Mouse (Mus musculus) left cerebral cortex, postnatal 36 days (tissue): ENCODE results near the gene H2-DMa. TPM values are rescaled to one million over a fixed set of nuclear protein-coding genes. Genes with fewer than 3 reads are reported as not detected.

Source experiments
- DNase-seq, 2 experiments: peaks; one replicate each; pipeline ENCODE4 v3.0.0; 2021 to 2022; ENCODE audit warnings: low spot score in 2 of 2, mixed read lengths in 1 of 2
- intact Hi-C: fragments of 180-260 bp; cut with DNase I; formaldehyde crosslinking; loops from one replicate; pipeline ENCODE4 v1.15.1; 2025
- total RNA-seq, 2 experiments: library from RNA; stranded (reverse); gene quantifications; 2 replicates each; pipeline ENCODE4 v1.2.3; 2021

H2-DMa gene
- total RNA-seq: 10 to 100 TPM; 26.1 to 28.5 TPM

DNA sequence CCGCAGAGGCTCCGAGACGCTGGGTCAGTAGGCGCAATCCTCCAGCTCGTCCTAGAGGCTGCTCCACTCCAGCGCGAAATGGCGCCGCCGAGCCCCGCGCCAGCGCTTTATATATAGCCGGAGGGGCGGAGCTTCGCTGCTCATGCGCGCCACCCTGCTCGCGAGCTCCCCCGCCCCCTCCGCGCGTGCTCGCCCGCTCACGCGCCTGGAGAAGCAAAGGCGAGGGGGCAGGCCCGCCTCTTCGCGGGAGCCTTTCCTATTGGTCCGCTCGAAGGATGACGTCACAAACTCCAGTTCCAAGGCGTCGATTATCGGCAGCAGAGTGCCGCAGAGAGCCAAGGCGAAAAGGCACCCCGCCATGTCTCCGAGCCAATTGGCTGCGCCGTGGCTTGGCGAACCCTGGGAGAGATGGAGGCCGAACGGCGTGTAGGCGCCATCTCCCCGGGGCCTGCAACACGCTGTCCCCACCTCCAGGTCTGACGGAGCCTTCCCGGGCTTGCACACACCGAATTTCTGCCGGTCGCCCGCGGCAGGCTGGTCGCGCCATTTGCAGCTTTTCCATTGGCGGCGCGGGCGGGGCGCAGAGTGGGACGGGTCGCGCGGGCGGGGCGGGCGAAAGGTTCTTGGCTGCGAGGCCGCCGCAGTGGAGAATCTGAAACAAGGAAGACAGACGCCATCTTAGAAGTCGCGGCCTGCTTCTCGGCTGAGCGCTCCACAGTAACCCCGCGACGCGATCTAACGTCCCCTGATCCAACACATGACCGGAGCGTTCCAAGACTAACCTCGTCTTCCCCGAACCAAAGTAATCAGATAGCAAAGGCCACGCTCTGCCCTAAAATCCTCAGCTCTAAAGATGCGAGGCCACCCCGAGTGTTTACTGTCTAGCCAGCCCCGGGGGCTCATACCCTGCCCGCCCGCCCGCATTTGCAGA, at the start of gene H2-DMa:
TSS of gene H2-DMa (plus strand) at position 293 of the 931 bp plus-strand sequence.
- DNase-seq: peak; percentile 99 to 100
- intact Hi-C loops: loop anchor here (1.0 to 2.0 kb wide), 3 partner anchors 15 to 473 kb away; partner anchors contain the start of genes Rxrb and Slc39a7

DNA sequence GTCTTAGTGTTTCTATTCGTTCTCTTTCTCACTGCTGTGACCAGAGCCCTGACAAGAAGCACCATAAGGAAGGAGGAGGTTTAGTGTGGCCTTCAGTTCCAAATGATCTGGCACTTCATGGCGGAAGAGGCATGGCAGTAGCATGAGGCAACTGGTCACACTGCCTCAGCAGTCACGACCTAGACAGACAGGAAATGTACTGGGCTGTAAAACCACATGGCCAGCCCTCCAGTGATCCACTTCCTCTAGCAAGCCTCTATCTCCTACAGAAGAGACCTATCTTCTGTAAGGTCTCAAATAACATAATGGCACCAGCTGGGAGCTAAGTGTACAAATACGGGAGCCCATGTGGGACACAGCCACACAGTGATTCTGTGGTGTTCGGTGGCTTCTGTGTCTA, 47.2 kb upstream of the H2-DMa start:
- DNase-seq: no peak
- intact Hi-C loops: no loop called here

DNA sequence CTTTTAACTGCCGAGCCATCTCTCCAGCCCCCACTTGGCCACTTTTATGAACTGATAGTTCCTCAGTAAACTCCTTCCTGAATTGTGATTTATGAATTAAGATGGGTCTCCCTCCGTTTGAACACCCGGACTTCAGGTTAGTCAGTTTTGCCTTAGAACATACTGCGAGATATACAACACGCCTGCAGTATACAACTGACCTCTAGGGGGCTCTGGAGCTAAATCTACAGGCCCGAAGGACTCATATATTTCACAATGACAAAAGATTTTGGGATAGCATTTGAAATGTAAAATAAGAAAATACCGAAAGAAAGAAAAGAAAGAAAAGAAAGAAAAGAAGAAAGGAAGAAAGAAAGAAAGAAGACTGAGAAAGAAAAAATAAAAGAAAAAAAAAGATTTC, 44.1 kb upstream of the H2-DMa start:
- intact Hi-C loops: loop anchor here (5.0 kb wide), 1 partner anchor 92 kb away; no protein-coding TSS in a partner anchor
- peak; percentile 32 to 53 for DNase-seq

DNA sequence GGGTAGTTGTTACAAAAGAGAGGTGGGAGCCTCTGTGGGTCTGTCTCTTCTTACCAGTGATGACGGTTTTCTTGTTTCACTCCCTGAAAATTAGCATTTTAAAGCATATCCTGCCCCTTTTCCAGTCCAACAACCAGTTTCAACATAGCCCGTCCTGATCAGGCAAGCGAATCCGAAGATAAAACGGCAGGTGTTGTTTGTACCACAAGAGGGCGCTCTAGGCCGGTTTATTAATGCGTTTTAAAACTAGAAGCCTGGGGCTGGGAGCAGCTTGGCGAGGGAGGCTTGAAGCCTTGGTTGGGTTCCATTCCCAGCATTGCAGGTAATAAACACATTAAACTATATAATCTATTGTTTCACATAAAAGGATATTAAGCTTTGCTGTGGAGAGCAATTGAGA, 41.8 kb upstream of the H2-DMa start:
- intact Hi-C loops: loop anchor here (5.0 kb wide), 1 partner anchor 90 kb away; no protein-coding TSS in a partner anchor
- peak; percentile 16 to 43 for DNase-seq

DNA sequence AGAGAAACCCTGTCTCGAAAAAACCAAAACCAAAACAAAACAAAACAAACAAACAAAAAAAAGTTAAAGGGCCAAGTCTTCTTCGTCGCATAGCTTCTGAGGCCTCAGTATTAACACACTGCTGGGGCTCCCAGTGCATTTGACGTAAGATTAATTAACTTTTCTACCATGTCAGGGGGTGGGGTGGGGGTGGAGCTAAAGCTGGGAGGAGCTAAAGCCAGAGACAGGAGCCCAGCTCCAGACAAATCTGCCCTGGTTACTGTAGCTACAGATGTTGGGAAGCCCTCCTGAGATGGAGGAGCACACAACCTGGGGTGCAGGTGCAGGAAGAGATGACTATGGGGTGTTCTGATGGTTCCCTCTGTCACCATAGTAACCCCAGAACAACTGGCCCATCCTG, 41.2 kb upstream of the H2-DMa start:
- intact Hi-C loops: loop anchor here (5.0 kb wide), 1 partner anchor 89 kb away; no protein-coding TSS in a partner anchor
- no peak for DNase-seq

DNA sequence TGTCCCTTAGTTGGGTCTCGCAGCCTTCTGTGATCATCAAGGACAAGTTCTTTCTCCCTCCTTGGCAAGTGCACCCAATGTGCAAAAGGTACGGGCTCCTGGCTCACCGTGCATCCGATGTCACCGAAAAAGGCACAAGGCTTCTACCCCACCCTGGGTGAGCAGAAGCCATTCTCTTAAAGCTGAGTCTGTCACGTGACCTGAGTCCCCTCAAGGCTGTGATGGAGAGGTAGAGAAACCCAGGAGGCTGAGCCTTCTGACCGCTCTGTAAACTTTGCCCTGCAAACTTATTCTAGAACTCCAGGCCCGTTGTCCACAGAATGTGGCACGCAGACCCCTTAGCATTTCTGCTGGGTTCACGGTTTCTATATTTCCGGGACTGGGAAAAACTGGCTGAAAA, 40.3 kb upstream of the H2-DMa start:
- intact Hi-C loops: loop anchor here (5.0 kb wide), 1 partner anchor 88 kb away; no protein-coding TSS in a partner anchor
- no peak for DNase-seq

DNA sequence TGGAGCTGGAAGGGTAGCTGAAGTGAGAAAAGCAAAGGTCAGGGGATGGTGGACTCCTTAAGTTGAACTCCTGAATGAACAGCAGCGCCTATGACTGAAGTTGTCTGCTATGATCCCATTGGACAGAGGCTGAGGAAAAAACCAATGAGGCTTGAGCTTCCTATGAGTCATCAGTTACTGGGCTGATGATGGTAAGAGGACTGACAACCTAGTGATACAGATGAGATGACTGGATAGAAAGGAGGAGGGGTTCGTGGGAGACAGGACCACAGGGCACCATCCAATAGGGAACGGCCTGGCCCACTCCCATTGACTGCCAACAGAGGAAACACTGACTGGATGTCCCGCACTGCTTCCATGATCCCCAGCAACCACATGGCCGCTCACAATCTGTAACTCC, 39.7 kb upstream of the H2-DMa start:
- peak in 1 of 2 experiments; percentile 13 for DNase-seq
- intact Hi-C loops: loop anchor here (5.0 kb wide), 1 partner anchor 88 kb away; no protein-coding TSS in a partner anchor

DNA sequence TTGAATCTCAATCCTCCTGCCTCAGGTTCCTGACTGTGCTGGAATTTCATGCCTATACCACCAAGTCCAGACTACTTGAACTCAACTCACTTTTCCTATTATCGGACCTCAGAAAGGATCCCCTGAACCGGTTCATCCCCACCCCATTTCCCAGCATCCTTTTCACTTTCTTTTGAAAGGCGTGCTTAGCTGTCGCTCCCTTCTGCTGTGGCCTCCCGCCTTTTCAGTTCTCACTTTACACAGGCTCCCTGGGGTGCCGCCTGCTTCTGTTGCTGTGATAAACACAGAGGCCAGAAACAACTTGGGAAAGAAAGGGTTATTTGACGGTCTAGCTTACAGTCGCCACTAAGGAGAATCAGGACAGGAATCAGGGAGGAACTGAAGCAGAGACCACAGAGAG, 36.2 kb upstream of the H2-DMa start:
- DNase-seq: no peak
- intact Hi-C loops: no loop called here

DNA sequence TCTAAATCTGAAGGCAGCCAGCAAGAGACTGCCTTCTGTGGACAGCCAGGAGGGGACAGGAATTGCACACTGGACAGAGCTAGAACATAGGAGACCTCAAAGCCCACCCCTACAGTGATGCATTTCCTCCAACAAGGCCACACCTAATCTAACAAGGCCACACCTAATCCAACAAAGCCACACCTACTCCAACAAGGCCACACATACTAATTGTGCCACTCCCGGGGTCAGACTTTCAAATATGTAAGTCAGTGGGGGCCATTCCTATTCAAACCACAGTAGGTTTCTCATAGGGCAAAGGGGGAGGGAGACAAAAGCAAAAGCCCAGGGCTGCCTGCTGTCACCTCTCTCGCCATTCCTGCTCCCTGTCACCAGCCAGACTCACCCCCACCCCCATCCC, 32.0 kb upstream of the H2-DMa start:
- intact Hi-C loops: no loop called here
- no peak for DNase-seq

DNA sequence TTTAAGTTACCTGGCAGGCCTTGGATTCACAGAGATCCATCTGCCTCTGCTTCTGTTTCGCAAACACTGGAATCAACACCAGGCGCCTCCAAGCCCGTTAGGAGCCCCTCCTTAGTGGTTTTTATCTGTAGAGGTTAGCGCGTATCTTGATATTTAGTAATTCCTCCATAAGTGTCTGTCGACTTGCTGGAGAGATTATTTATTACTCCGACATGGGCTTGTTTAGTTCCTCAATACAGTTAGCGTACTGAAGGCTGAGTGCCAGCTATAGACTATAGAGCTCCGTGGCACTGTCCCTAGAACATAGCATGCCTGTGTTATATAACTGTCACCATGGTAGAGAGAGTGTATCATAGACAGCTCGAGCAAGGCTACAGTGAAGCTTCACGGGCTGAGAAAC, 31.2 kb upstream of the H2-DMa start:
- DNase-seq: no peak
- intact Hi-C loops: no loop called here

DNA sequence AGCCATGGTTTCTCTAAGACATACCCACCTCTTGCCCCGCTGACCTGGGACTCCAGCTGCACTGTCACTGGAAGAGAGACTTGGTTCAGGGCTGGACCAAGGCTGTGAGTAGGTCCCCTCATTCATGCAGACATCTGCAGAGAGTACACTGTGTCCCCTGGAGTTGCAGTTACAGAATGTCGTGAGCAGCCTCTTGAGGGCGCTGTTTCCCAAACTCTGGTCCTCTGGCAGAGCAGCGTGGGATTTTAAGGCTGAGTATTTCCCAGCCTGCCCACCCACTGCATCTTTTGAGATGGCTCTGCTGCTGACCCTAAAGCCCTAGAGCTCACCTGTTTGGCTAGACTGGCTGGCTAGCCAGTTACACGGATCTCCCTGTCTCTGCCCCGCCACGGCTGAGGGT, 28.4 kb upstream of the H2-DMa start:
- DNase-seq: no peak
- intact Hi-C loops: no loop called here

DNA sequence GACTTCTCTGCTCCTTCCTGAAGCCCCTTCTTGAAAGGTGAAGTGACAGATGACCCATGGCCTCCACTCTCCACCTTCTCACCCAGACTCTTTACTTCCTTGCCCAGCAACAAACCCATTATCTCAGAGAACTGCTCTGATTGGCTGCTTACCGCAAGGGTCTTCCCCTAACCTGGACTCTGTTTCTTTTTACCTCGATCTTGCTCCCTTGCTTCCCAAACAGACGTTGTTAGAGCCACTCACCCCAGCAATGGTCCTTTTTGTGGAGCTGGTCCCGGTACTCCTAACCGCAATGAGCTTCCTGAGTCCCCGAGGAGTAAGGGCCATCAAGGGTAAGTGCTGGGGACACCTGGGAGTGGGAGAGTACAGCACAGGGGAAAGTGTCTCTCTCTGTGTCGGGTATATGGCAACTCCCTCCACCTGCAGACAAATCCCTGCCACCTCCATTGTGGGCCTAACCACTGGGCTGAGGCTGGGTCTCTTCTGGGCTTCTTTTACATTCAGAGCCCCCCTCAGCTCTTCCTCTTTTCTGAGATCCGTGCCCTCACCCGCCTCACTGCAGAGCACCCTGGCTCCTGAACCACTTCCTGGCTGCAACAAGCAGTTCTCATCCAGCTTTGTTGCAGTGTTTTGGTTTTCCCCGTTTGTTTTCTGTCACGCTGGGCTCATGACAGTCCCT, 27.0 kb upstream of the H2-DMa start, which contains the start of gene H2-Oa:
TSS of gene H2-Oa (plus strand) at position 144 of the 679 bp plus-strand sequence.
- no peak for DNase-seq
- intact Hi-C loops: no loop called here

DNA sequence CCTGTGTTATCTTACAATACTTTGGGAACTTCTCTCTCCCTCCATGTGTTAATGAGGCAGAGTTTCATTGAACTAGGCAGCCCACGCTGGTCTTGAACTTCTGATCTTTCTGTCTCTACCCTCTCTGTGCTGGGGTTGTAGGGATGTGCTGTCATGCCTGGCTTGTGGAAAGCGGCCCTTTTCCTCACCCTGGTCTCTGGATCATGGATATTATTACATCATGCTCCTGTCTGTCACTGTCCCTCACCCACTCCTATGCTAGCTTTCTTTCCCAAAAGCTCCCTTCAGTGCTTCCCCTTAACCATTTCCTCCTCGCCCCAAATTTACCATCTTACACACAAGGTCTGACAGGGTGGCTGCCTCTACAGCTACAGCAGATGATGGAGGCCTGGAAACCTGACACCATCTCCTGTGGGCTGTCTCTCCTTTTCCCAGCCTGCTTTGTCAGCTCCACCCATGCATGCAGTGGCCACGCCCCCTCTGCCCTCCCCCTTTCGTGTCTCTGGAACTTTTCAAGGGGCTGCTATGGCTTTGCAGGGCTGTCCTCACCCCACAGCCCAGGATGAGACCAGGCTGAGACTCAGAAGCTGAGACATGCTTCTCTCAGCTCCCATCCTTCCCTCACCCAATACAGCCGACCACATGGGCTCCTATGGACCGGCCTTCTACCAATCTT, 26.0 kb upstream of the H2-DMa start:
- no peak for DNase-seq
- intact Hi-C loops: no loop called here

DNA sequence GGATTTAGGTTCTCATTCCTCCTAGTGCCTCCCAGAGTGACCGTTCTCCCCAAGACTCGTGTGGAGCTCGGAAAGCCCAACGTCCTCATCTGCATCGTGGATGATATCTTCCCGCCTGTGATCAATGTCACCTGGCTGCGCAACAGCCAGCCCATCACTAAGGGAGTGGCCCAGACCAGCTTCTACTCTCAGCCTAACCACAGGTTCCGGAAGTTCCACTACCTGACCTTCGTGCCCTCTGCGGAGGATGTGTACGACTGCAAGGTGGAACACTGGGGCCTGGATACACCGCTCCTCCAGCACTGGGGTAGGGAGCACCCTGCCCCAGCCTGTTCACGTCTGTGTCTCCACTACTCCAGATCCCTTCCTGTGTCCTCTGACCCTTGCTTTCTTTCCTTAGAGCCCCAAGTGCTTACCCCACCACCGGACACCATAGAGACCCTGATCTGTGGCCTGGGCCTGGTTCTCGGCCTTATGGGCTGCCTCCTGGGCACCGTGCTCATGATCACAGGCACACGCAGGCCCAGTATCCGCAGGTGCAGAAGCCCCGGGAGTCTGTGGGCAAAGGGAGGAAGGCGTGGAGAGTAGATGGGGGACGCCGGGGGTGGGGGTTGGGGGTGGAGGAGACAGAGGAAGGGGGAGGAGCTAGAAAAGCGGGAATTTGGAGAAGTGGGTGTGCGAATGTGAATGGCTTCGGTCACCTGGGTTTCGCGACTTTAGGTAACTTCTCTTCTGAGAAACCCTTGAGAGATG, 24.9 kb upstream of the H2-DMa start:
- intact Hi-C loops: no loop called here
- no peak for DNase-seq

DNA sequence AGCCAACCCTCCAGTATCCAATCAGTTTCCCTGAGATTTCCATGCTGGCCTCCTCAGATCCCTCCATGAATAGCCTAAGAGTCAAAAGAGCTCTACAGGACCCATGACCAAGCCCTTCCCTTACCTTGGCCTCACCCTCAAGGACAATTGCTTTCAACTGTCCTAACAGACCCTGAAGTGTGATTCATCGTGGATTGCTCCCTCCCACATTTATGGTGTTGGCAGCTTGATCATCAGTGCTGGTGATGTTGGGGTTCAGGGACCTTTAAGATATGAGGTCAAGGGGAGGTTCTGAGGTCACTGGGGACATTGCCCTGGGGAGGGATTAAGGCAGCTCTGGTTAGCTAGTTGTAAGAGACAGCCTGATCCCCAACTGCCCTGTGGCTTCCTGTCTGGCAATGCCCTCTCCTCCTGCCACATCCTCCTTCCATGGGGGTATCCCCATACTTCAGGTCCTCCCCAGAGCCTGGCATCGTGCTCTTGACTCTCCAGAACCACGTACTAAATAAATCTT, 22.8 kb upstream of the H2-DMa start:
- no peak for DNase-seq
- intact Hi-C loops: no loop called here

DNA sequence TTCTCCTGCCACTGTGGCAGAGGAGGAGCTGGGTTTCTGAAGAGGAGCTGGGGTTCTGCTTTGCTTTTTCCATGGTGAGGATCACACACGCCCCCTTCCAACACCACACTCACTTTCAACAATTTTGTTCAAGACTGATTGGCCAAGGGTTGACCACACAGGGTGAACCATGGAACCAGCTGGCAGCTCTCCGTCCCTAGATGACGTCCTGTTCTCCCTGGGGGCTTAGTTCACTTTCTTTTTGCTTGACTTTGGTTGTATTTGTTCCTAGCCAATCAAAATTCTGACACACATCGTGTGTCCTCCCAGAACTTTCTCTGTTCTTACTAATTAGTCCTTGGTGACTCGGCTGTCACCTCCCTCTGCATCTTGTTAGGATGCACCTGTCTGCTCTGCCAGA, 22.1 kb upstream of the H2-DMa start:
- intact Hi-C loops: no loop called here
- no peak for DNase-seq

DNA sequence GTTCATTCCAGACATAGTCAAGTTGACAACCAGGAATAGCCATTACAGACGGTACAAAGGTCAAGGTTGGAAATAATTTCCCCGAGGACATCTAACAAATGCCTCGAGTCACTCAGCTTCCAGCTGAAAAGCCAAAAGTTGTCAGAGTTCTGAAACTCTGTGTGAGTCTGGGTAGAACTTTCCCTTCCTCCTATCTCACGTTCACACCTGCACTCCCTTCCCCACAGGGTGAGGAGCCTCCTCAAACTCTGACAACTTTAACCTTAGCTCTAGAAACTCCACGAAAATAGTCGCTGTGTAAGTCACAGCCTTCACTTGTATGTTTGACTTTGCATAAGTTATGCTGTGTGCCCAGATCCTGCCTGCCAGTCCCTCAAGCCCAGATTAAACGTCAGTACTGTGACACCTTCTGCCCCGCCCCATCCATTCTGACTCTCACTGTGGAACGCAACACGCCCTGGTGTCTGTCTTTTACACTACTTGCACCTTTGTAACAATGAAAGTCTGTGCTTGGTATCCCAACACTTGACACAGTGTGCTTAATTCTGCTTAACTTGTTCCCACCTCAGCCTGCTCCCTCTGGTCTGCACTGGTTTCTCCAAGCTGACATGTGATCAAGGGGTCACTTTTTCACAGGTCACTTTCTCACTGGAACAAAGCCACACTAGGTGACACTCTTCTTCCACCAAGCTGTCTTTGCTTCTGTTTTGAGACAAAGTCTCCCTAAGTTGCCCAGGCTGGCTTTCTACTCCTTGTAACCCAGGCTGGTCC, 20.4 kb upstream of the H2-DMa start:
- intact Hi-C loops: no loop called here
- no peak for DNase-seq

DNA sequence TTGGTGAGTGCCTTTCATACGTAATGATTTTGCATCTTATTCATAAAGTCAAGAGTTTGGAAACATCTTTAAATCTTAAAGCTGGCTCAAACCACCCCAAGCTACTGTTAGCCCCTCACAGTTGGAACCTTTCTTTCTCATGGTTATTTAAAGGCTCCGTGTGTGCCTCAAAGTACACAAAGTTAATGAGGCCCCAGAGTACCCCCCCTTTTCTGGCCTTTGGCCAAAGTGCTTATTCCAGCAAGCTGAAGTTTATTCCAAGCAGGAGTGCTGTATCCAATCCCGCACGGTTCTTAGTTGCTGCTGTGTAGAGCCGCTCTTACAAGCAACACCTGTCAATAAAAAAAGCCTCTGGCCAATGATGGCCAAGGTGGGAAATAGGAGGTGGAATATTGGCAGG, 19.8 kb upstream of the H2-DMa start:
- no peak for DNase-seq
- intact Hi-C loops: no loop called here
